Mouse (Mus musculus) gastrocnemius, postnatal 25 days (tissue): ENCODE measurements at regions not wholly inside any gene's neighbourhood (a gene's known extent, or its start where the extent isn't known, plus 50 kb on each side); places are given as distances from the start of the nearest gene placed in this dataset.

Experiments
- DNase-seq: peaks from one replicate; pipeline ENCODE4 v3.0.0; 2022

DNA sequence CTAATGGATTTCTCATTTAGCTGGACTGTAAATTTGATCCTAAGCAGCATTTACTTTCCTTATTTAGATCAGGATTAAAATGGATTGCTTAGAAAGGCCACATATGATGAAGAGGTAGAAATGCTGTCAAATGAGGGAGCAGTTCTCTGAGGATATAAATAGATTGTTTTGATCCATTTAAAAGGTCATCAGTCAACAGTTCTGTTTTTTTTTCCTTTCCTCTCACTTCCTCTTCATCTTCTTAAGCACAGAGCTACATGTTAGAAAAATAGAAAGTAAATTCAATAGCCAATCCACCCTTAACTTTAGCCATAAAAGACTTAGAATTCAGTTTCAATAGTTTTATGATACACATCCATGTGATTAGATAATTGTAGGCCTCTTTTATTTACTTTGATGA, 971.5 kb upstream of the Cited2 start:
- no peak for DNase-seq

DNA sequence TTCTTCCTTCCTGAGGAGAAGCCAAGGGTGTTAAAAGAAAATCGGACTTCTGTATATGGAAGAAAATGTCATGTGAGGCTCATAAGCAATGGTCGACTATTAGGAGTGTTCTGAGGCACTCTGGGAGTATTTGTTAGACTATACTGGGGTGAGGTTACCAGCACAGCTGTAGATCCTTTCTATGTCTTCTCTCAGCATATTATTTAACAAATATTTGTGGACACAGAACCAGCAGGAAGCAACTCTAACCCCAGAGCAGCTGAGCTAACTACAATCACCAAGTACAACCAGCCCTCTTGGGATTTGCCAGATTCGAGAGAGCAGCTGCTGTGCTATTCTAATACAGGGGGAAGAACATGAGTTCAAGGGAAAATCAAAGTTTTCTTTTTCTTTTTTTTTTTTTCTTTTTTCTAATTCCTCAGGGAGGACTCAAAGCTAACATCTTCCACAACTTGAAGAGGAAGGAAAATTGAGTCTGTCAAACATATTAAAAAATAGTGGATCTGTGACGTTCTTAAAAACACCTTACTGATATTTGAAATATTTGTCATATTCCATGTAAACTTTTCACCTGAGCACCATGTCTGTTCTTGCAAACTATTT, 933.3 kb upstream of the Cited2 start:
- DNase-seq: peak; percentile 54

DNA sequence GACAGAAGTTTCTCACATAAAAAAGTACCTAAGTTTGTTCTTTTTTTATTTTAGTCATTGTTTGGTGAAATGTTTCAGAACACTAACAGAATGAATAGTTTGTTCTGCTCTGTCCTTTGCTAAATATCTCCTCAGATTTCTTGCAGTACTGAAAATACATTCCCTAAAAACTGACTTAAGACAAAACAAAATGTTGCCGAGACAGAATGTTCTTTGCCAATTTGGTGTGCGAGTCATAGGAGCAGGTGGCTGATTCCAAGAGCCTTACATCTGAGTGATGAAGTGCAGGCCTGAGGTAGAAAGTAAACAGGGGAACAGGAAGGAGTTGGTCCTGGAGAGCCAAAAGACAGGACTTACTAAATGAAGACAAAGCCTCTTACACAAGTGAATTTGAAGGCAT, 919.0 kb upstream of the Cited2 start:
- DNase-seq: no peak

DNA sequence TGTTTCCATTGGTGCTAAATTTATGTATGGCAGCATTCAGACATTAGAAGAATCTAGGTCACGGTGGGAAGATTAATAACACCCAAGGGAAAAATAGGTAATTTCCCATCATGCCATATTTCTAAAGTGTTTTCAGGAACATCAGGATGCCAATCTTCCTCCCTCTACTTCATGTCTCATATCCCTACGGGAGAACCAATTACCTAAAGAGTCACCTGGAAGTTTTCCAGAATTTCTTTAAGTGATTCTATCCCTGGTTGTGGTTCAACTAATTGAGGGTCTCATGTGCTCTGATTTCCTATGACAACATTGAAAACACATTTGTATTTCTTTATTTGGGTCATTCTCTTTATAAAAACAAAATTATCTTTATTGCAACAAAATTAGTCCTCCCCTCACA, 912.3 kb upstream of the Cited2 start:
- DNase-seq: no peak

DNA sequence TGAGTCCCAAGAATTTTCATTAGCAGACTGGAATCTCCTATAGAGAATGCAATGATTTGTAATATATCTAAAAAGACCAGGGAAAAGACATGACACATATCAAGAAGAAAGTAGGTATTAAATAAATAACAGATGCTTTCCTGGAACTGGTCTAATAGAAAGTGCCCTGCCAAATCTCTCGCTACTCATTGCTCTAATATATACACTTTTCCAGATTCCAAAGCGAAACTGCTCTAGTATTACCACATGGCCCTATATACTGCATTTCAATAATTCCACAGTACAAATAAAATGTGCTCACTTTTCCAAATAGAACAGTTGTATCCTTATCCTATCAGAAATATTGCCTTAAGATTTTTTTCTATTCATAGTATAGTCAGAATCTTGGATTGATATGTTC, 909.0 kb upstream of the Cited2 start:
- no peak for DNase-seq

DNA sequence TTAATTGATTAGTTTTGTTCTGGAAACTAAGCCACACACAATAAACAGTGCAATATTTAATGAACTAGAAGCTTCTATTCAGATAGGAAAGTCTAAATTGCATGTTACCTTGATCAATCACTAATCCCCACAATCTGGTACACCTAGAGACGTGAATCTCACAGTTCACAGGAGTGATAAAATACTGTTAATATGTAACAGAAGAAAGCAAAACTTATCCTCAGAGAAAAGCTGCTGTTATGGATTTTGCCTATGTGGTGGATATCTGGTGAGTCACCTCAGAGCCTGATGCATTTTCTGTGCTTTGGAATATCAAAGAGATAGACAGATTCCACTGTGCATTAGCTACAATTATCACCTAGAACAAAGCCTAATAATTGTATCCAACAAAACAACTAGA, 861.5 kb upstream of the Cited2 start:
- DNase-seq: no peak

DNA sequence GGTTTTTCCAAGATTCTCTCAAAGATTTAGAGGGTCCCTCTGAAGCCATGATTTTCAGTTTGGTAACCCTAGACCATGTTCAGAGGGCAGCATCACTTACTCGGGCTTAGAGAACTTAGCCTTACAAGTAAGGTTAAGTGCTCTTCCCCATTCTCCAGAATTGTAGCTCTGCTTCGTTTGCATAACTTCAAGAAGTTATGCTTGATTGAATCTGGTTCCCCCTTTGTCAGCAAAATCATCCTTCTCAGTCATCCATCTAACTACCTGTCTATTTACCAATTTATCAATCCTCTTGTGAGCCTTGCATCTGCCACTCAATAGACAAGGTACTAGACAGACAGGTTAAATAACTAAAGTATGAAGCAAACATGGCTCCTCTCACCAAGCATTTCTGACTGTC, 856.1 kb upstream of the Cited2 start:
- DNase-seq: no peak

DNA sequence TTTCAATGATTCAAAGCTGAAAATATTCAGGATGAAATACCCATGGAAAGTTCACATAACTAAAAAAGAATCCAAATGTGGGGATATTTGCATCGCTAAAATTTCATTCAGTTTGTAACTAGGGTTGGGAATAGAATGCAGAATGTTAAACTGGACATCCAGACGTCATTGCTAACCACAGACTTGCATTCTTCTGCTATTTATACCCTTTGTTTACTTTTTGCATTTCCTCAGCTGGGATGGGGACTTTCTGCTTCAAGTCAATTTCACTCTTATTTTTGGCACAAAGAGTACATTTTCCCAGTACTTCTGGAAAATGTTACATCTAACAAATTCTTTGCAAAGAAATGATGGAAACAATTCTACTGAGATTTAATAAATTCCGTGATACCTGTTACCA, 848.9 kb upstream of the Cited2 start:
- no peak for DNase-seq

DNA sequence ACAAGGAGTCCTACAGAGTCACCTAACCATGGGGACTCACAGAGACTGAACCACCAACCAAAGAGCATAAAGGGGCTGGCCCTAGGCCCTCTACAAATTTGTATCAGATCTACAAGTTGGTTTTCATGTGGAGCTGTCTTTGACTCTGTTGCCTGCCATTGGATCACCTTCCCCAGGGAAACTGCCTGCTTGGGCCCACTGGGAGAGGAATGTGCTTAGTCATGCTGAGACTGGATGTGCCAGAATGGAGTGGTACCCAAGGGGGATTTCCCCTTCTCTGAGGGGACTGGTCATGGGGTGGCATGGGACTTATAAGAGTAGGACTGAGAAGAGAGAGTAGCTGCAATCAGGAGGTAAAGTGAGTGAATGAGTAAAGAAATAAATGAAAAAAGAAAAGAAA, 844.8 kb upstream of the Cited2 start:
- DNase-seq: peak; percentile 4

DNA sequence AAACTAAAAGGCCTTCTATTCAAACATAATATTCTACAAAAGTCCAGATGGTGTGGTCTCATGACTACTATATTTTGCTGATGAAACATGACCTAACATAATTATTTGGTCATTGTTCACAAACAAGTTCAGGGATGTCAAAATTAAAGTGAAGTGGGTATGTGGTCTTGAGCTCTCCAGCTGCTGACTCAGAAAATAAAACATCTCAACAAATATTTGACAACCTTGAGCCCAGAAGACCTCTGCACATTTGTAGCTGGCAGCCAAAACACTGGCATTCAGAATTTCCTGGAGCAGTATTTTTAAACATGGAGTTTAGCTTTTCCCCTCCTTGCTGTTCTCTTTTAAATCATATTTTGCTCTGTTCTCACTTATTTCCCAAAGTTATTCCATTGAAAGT, 829.7 kb upstream of the Cited2 start:
- no peak for DNase-seq

DNA sequence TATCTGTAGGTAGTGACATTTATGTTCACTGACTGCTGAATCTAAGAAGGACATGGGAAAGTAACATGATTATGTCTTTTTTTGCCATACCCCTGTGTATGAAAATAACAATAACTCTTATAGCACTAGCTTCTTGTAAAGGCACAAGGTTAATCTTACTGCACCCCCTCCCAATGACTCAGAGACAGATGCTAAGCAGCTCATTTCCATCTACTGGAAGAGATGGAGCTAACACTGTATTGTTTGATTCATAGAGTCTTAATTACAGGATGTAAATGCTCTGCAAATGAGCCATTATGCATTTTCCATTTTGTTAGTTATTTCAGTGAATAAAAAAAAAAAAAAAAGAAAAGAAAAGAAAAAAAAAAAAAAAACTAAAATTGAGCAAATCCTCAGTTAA, 827.7 kb upstream of the Cited2 start:
- DNase-seq: no peak

DNA sequence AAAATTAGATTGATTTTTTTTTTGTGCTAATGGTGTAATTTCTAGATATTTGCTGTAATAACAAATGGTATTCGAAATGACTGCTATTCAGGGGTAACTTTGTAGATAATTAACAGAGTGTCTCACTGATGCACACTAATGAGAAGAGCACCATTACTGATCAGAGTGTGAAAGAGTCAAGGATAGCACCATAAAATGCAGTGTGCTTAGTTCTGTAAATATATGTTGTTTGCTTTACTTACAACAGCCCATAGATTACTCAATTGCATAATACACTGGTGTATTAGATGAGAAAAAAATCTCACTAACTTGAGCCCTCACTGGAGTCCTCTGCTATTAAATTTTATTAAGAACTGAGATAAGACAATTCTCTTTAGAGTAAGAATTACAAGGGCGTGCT, 800.1 kb upstream of the Cited2 start:
- no peak for DNase-seq

DNA sequence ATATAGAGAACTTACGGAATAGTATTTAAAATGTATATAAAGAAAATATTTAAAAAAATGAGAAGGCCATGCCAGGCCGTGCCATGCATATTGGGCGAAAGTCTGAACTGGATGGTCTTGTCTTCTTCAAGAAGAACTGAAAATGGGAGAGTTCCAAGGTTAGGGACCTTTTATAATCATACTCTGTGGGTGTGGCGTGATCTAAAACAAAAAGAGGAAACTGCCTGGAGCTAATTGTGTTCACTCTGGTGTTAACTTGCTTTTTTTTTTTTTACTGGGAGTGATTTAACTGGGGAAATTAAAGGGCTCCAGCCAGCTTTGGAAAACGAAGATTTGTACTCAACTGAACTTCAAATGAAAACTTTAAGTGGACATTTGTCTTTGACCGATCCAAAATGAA, 799.2 kb upstream of the Cited2 start:
- no peak for DNase-seq

DNA sequence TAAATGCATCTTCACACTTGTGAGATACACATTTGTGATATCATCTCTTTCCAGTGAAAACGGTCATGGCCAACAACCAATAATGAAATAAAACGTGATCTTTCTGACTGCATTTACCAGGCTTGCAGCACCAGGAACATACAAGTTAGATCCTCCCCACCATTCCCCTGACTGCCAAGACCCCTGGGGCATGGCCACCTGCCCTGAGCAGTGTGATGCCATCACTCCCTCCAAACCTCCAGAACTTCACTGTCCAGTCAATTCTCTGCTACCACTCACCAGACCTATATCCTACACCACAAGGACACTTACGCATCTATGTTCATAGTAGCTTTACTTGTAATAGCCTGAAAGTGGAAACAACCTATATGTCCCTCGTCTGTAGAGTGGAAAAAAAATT, 785.3 kb upstream of the Cited2 start:
- no peak for DNase-seq

DNA sequence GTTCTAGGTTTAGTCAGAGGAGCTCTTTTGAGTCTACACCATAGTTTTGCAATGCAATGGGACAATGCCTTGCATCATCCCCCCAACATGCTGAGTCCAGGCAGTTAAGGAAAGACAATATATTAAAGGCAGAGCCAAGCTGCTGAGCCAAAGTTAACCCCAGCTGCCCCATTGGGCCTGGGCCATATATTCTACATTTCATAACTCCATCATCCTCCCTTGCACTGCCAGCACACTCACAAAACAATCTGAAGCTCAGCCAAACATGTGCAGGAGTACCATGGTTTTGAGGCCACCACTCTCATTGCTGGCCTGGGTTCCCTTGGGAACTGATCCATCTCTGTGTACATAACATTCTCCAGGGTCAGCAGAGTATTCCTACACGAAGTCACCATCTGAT, 771.4 kb upstream of the Cited2 start:
- DNase-seq: no peak

DNA sequence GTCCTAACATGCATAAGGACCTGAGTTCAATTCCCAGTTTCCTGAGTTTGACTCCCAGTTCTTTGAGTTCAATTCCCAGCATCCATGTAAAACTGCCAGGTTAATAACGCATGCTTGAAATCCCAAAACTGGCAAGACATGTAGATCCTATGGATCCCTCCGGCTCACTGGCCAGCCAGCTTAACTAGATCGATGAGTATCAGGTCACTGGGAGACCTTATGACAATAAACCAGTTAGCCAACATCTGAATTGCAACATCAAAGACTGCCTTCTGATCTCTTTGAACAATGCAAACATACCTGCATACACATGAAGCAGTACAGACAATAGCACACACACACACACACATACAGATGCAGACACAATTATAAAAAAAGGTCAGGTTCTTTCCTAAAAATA, 762.0 kb upstream of the Cited2 start:
- DNase-seq: no peak

DNA sequence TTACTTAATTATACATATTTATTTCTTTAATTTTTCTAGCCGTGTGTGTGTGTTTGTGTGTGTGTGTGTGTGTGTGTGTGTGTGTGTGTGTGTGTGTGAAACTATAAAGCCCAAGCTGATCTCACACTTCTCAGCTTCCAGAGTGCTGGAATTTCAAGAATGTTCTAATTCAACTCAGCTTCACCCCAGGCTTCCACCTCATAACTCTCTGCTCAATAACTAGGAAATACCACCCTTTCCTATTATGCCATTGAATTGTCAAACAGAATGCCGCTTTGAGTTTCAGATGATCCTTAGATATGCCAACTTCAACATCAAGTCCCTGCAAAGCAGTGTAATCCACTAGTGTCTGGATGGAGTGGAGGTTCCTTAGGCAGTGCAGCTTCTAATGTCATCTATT, 760.6 kb upstream of the Cited2 start:
- DNase-seq: no peak

DNA sequence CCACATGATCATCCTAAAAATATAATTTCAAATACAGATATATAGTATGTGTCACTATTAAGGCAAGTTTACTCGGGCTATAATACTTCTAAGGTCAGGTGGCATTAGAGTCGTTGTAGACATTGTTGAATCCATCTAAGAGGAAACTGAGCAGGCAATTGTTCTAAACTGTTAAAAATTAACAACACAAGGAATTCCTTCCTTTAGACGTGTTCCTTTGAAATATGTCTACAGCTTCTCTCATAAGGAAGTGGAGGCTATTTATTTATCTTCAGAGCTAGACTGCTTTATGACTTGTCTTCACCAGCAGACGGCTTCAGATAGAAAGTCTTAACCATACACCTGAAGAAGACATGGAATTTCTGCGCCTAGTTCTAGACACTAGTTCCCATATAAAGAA, 744.2 kb upstream of the Cited2 start:
- DNase-seq: no peak

DNA sequence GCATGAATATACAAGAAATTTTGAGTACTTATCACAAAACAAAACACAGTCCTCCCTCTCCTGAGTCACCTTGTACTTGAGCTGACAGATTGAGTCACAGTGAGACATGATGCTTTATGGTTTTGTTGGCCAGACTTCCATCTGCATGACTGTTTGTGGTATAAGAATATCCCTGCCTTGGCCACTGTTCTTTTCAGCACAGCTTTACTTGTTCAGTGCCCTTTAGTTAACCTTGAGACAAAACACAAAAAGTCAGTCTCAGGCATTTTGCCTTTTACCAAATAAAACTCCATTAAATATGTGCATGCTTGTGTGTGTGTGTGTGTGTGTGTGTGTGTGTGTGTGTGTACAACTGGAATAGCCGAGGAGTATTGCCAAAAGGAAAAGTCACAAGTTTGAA, 732.8 kb upstream of the Cited2 start:
- DNase-seq: no peak

DNA sequence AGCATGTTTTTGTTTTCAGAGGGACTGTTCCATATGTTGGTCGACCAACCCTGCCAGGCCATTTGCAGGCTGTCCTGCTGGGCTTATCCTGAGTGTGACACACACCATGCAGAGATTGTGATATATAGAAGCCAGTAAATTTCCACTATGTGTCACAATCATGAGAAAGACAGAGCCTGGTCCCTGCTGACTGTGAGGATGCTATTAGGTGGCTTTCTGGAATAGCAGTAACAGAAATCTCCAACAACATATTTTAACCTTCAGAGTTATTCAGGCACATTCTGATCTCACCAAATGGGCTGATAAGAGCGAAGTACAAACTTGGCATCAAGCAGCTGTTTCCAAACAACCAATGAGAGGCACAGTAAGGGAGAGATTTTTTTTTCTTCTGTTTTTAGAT, 729.2 kb upstream of the Cited2 start:
- DNase-seq: no peak

DNA sequence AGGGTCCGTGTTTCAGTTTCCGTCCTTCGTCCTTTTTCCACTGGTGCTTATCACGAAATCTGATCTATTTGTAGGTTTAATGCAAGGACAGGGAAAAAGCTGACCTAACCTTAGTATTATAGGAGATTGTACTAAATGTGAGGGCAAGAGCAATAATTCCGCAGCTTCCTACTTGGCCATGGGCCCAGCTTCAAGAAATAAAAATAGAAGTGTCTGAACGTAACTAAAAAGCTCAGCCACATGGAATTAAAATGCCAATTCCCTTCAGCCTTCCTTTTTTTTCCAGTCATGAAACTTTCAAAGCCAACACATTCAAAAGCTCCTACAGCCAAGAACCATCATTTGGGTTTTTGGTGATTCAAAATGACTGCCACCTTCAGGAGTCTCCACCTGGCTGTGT, 728.5 kb upstream of the Cited2 start:
- no peak for DNase-seq

DNA sequence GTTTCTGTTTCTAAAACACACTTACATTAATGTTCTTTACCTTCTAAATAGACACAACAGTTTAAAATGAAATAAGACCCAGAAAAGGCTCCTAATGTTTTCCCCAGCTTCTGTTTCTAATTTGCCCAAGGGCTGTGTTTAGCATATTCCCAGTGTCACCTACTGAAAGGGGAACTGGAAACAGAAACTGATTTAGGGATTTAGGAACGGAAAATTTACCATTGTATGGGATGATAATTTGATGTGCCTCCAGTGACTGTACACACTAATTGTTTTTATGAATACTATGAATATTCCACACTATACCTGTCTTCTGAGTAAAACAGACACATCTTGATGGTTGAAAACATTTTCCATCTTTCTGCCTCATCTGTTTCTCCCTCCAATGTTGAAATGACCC, 728.0 kb upstream of the Cited2 start:
- no peak for DNase-seq

DNA sequence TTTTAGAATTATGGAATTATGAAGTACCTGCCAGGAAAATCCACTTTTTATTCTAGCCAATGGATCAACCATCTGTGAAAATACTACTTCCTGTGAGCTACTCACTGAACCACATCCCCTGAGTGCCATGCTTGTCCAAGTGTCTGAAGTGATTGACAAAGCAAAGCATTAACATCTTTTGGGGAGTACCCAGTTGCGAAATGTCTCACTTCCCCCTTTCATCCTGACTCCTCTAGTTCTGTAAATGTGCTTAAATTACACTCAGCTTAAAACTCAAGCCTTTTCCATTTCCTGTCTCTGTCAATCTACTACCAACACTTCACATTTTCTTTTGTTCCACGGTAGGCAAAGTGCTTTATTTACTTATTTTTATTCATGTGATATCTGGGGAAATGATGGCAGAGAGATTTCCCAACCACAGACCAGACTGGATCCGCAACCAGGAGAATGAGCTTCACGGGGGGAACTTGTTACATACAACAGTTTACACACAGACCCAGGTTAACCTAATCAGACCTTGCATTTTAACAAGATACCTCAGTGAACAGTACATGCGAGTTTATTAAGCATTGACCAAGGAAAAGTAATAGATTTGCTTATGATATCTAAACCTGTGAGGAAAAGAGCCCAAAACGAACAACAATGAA, 726.1 kb upstream of the Cited2 start:
- DNase-seq: no peak

DNA sequence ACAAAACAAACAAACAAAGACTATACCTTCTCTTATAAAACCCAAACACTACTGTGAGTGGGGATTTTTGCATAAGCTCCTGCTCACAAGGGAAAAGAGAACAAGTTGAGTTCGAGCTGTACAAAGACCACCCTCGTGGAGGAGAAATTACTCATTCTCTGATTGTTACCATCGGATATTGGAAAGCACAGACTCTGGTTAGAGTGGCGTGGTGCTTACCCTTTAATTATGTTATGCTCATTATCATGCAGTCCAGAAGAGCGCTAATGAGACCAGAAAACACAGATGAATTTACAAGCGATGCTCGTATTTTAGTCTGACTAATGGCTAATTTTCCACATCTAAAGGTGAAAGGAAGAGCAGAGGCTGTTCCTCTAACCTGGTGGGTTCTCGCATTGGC, 721.7 kb upstream of the Cited2 start:
- DNase-seq: no peak
